Mouse (Mus musculus) forebrain, embryonic 16.5 days (tissue): ENCODE results near the gene S100b. TPM values are rescaled to one million over a fixed set of nuclear protein-coding genes. Genes with fewer than 3 reads are reported as not detected.

Experiments
- ATAC-seq: fragments of 200-750 bp; cut with Nextera tagmentation; 2 replicates; pipeline ENCODE4 v1.8.0; 2017; ENCODE audit warnings: mild to moderate bottlenecking, moderate library complexity
- H3K27ac ChIP-seq: fragments of 300-500 bp; sonication (generic); 2 replicates; pipeline ENCODE4 v1.5.1; 2014; ENCODE audit warnings: low read length, control low read depth
- H3K27me3 ChIP-seq: fragments of 300-500 bp; sonication (generic); replicated peaks from 2 replicates; pipeline ENCODE4 v1.6.1; 2014; ENCODE audit warnings: low read length; ENCODE audit not compliant: control insufficient read depth, insufficient read depth
- H3K36me3 ChIP-seq: fragments of 300-500 bp; sonication (generic); 2 replicates; pipeline ENCODE4 v1.6.1; 2014; ENCODE audit not compliant: control insufficient read depth, insufficient read depth
- H3K4me1 ChIP-seq: fragments of 300-500 bp; sonication (generic); replicated peaks from 2 replicates; pipeline ENCODE4 v1.6.1; 2014; ENCODE audit warnings: low read length; ENCODE audit not compliant: control insufficient read depth, insufficient read depth
- H3K4me2 ChIP-seq: fragments of 300-500 bp; sonication (generic); 2 replicates; pipeline ENCODE4 v1.6.1; 2014; ENCODE audit warnings: mild to moderate bottlenecking, low read length, control low read depth
- H3K4me3 ChIP-seq: fragments of 300-500 bp; sonication (generic); replicated peaks from 2 replicates; pipeline ENCODE4 v1.5.1; 2014; ENCODE audit warnings: mild to moderate bottlenecking, low read length, control low read depth
- H3K9ac ChIP-seq: fragments of 300-500 bp; sonication (generic); replicated peaks from 2 replicates; pipeline ENCODE4 v1.6.1; 2014; ENCODE audit warnings: low read depth, low read length, control low read depth
- H3K9me3 ChIP-seq: fragments of 300-500 bp; sonication (generic); 2 replicates; pipeline ENCODE4 v1.6.1; 2016; ENCODE audit warnings: low read length; ENCODE audit not compliant: control insufficient read depth
- WGBS: fragments of 180-500 bp; shearing (Covaris S2); extraction: QIAGEN DNeasy Blood & Tissue Kit; methylation state at CpG from one replicate; pipeline ENCODE4 v1.1.7; 2014; 5-methylcytosine and 5-hydroxymethylcytosine counted together
- polyA plus RNA-seq: library from polyadenylated mRNA; unstranded; fragments of >200 nt; fragmentation: Nextera tagmentation; extraction: Ambion mirVana; gene quantifications from 2 replicates; pipeline ENCODE4 v1.2.1, GENCODE M21; 2015

Gene S100b
- polyA plus RNA-seq, 1 experiment from 2014 or later: 1.2 TPM

DNA sequence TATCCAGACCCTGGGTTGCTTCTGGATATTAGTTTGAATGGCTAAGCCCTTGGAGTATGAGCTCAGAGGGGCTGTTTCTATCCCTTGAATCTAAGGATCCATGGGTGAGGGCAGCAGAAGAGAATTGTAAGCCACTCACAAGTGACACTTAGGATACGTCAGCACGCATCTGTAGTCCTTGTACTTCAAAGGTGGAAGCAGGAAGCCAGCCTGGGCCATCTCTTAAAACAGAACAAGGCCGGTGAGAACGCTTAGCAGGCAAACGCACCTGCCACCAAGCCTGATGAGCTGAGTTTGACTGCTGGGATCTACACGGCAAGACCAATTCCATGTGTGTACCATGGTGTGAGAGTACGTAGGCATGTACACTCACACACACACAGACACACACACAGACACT is 3.6 kb downstream of the S100b start:
- WGBS: 94% methylated on average over 7 of the region's 7 CpGs
- no peak overlapping the region for H3K4me3 ChIP-seq
- no peaks in the 10 kb centered on the region for H3K4me1 ChIP-seq
- no peaks in the 10 kb centered on the region for H3K36me3 ChIP-seq
- no peak for ATAC-seq
- no peak overlapping the region for H3K4me2 ChIP-seq
- H3K9me3 ChIP-seq: no peaks in the 10 kb centered on the region
- H3K9ac ChIP-seq: no peak overlapping the region
- no peaks in the 10 kb centered on the region for H3K27me3 ChIP-seq
- no peak overlapping the region for H3K27ac ChIP-seq

- Histone ChIP-seq H3K36me3 (no peaks in the 10 kb centered on the region), H3K27ac (no peak overlapping the region), H3K4me3 (no peak overlapping the region), H3K9ac (no peak overlapping the region), H3K4me1 (no peaks in the 10 kb centered on the region), H3K27me3 (no peaks in the 10 kb centered on the region), H3K9me3 (no peaks in the 10 kb centered on the region), H3K4me2 (no peak overlapping the region)
- 87% methylated on average over 12 of the region's 12 CpGs for WGBS
- ATAC-seq: no peak
These were observed 4.2 kb downstream of the S100b start for GRCm38 (mm10) chr10:76257719-76258390.

- Histone ChIP-seq H3K27me3 (no peaks in the 10 kb centered on the region), H3K36me3 (peaks cover 6% of the 10 kb centered on the region), H3K9me3 (no peaks in the 10 kb centered on the region), H3K9ac (no peak overlapping the region), H3K4me2 (no peak overlapping the region), H3K4me3 (no peak overlapping the region), H3K27ac (no peak overlapping the region), H3K4me1 (no peaks in the 10 kb centered on the region)
- WGBS: 82% methylated on average over 18 of the region's 18 CpGs
- no peak for ATAC-seq
These were observed 6.0 kb downstream of the S100b start for GRCm38 (mm10) chr10:76259566-76260232.

DNA sequence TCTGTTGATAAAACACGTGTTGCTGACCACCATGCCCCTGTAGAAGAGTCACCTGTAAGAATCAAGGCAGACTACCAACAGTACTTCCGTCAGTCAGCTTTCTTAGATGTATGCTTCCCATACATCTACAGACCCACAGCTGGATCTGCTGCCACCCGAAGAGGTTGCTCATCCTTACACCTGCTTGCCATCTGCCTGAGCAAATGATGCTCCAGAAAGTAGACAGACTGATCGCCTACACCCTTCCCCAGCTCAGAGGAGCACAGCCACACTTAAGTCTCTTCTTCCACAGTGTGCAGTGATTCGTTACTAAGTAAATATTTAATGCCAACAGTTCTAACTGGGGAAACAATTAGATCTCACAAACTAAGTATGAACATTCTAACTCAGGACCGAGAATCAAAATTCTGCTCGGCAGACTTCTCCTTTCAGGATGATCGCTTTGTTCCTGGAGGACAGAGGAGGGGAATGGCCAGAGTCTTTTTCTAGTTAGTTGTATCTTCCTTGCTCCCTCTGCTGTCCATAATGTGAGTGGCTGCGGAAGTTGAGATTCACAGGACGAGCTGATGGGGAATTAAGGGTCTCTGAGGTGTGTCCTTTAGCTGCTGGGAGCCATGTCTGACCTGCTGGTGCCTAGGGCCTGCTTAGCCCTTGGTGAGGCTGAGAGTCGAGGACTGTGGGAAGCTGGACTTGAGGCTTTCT is 6.9 kb downstream of the S100b start:
- Histone ChIP-seq H3K9ac (no peak overlapping the region), H3K9me3 (no peaks in the 10 kb centered on the region), H3K36me3 (peaks cover 7% of the 10 kb centered on the region), H3K27me3 (no peaks in the 10 kb centered on the region), H3K4me1 (no peaks in the 10 kb centered on the region), H3K4me2 (no peak overlapping the region), H3K4me3 (no peak overlapping the region), H3K27ac (no peak overlapping the region)
- no peak for ATAC-seq
- 61% methylated on average over 11 of the region's 11 CpGs for WGBS

DNA sequence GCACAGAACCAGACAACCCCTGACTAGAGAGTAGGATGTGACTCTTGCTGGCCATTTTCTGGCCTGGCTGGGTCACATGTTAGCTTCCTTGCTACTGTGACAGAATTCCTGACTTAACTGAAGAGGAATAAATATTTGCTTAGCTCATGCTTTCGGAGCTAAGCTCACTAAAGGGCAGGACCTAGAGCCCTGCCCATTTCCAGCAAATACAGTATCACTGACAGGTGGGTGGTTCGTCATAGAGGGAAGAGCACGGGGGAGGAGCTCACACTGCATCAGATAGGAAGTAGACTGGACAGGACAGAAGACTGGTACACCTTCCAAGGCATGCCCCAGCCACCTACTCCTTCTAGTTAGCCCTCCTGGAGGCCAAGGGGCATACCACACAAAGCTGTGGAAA is 7.8 kb downstream of the S100b start:
- no peak for ATAC-seq
- Histone ChIP-seq H3K4me2 (no peak overlapping the region), H3K4me1 (no peaks in the 10 kb centered on the region), H3K9me3 (no peaks in the 10 kb centered on the region), H3K4me3 (no peak overlapping the region), H3K27ac (no peak overlapping the region), H3K27me3 (no peaks in the 10 kb centered on the region), H3K36me3 (peaks cover 12% of the 10 kb centered on the region), H3K9ac (no peak overlapping the region)
- 87% methylated on average over 3 of the region's 3 CpGs for WGBS

GRCm38 (mm10) chr10:76262431-76262830 is 8.8 kb downstream of the S100b start:
- Histone ChIP-seq H3K4me3 (no peak overlapping the region), H3K27ac (no peak overlapping the region), H3K4me2 (no peak overlapping the region), H3K4me1 (no peaks in the 10 kb centered on the region), H3K9me3 (no peaks in the 10 kb centered on the region), H3K27me3 (no peaks in the 10 kb centered on the region), H3K36me3 (peaks cover 12% of the 10 kb centered on the region), H3K9ac (no peak overlapping the region)
- 76% methylated on average over 4 of the region's 4 CpGs for WGBS
- no peak for ATAC-seq

DNA sequence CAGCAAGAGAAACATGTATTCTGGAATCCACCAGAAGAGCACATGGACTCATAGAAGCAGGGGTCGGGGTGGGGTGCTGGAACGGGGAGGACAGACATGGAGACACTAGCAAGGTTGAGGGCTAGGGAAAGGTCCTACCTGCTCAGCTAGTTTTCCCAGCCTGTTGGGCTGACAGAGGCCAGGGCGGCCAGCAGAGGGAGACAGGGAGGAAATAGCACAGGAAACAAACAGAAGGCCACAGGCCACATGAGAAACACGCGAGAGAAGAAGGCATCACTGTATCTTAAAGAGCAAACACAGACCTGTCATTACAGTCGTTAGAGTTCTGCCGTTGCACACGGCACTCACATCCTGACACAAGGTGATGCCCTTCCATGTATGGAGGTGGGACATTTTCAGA is 17.6 kb downstream of the S100b start:
- WGBS: 55% methylated on average over 8 of the region's 8 CpGs
- Histone ChIP-seq H3K9me3 (no peaks in the 10 kb centered on the region), H3K36me3 (peaks cover 17% of the 10 kb centered on the region), H3K4me1 (no peaks in the 10 kb centered on the region), H3K27me3 (no peaks in the 10 kb centered on the region), H3K4me3 (no peak overlapping the region), H3K4me2 (no peak overlapping the region), H3K9ac (no peak overlapping the region), H3K27ac (no peak overlapping the region)
- ATAC-seq: no peak

GRCm38 (mm10) chr10:76275256-76275655 is 21.6 kb downstream of the S100b start:
- Histone ChIP-seq H3K4me2 (no peak overlapping the region), H3K4me1 (no peaks in the 10 kb centered on the region), H3K36me3 (peaks cover 21% of the 10 kb centered on the region), H3K27ac (no peak overlapping the region), H3K4me3 (no peak overlapping the region), H3K9ac (no peak overlapping the region), H3K27me3 (no peaks in the 10 kb centered on the region), H3K9me3 (no peaks in the 10 kb centered on the region)
- no peak for ATAC-seq
- WGBS: 85% methylated on average over 10 of the region's 10 CpGs

GRCm38 (mm10) chr10:76278541-76279097 is 25.0 kb downstream of the S100b start:
- Histone ChIP-seq H3K27me3 (no peaks in the 10 kb centered on the region), H3K4me3 (no peak overlapping the region), H3K4me2 (no peak overlapping the region), H3K9ac (no peak overlapping the region), H3K9me3 (no peaks in the 10 kb centered on the region), H3K4me1 (no peaks in the 10 kb centered on the region), H3K27ac (no peak overlapping the region), H3K36me3 (peaks cover 27% of the 10 kb centered on the region)
- ATAC-seq: no peak
- WGBS: 67% methylated on average over 5 of the region's 5 CpGs
